Mouse (Mus musculus) cerebellum, adult (tissue): Measurements from ENCODE around the gene Gatad1.
"Not testable (repeated sequence)": the region's sequence is repeated elsewhere in the genome, so short reads cannot be mapped to it uniquely, and the experiment has no call there.

Experiments
- ATAC-seq: cut with Nextera tagmentation; 2 replicates; pipeline ENCODE4 v1.9.2; 2017; ENCODE audit warnings: mild to moderate bottlenecking, moderate library complexity, mixed read lengths; ENCODE audit not compliant: insufficient number of reproducible peaks, low FRiP score, low TSS enrichment

The Gatad1 gene

GRCm38 (mm10) chr5:3657085-3657484, at the start of gene Gatad1:
Gene Gatad1, minus strand, starts transcription at chr5:3657185.
- ATAC-seq, result no peak

GRCm38 (mm10) chr5:3702180-3702579, 45.2 kb upstream of the Gatad1 start:
- ATAC-seq, result no peak

- ATAC-seq, result no peak
These were observed 43.0 kb upstream of the Gatad1 start for GRCm38 (mm10) chr5:3700025-3700424.

GRCm38 (mm10) chr5:3696031-3696430, 39.0 kb upstream of the Gatad1 start:
- ATAC-seq, result no peak

- no peak for ATAC-seq
These were observed 38.2 kb upstream of the Gatad1 start for GRCm38 (mm10) chr5:3695191-3695590.

- no peak for ATAC-seq
These were observed 36.0 kb upstream of the Gatad1 start for GRCm38 (mm10) chr5:3692956-3693355.

GRCm38 (mm10) chr5:3691283-3691682, 34.3 kb upstream of the Gatad1 start:
- ATAC-seq, result no peak

GRCm38 (mm10) chr5:3688298-3688697, 31.3 kb upstream of the Gatad1 start:
- ATAC-seq, result no peak

- no peak for ATAC-seq
These were observed 13.1 kb upstream of the Gatad1 start for GRCm38 (mm10) chr5:3669938-3670554.

- ATAC-seq, result no peak
These were observed 9.6 kb upstream of the Gatad1 start for GRCm38 (mm10) chr5:3666585-3666984.

- no peak for ATAC-seq
These were observed 8.2 kb upstream of the Gatad1 start for GRCm38 (mm10) chr5:3665225-3665624.

GRCm38 (mm10) chr5:3653801-3654200, 3.2 kb downstream of the Gatad1 start:
- no peak for ATAC-seq

GRCm38 (mm10) chr5:3652903-3653575, 3.9 kb downstream of the Gatad1 start:
- not testable (repeated sequence) for ATAC-seq

- no peak for ATAC-seq
These were observed 5.4 kb downstream of the Gatad1 start for GRCm38 (mm10) chr5:3651621-3652020.

- no peak for ATAC-seq
These were observed 6.1 kb downstream of the Gatad1 start, which contains the start of gene Tmbim7 for GRCm38 (mm10) chr5:3650881-3651280. Gene Tmbim7, plus strand, starts transcription at chr5:3651181.

GRCm38 (mm10) chr5:3648849-3649210, 8.2 kb downstream of the Gatad1 start:
- no peak for ATAC-seq

- no peak for ATAC-seq
These were observed 8.7 kb downstream of the Gatad1 start for GRCm38 (mm10) chr5:3648206-3648848.

GRCm38 (mm10) chr5:3647708-3648121, 9.3 kb downstream of the Gatad1 start:
- ATAC-seq, result peak; percentile 93

GRCm38 (mm10) chr5:3646991-3647707, 9.8 kb downstream of the Gatad1 start:
- peak; percentile 63; the same call in 1 of the 2 replicates for ATAC-seq

- ATAC-seq, result no peak
These were observed 10.4 kb downstream of the Gatad1 start for GRCm38 (mm10) chr5:3646539-3646938.

- no peak for ATAC-seq
These were observed 11.7 kb downstream of the Gatad1 start for GRCm38 (mm10) chr5:3645326-3645725.
